Mouse (Mus musculus) megakaryocyte, embryonic 14.5 days (primary cell): ENCODE data around the gene Tead1.

Experiments used
- FLI1 ChIP-seq: IDR thresholded peaks from 2 replicates; pipeline ENCODE4 v1.6.1; 2012; ENCODE audit warnings: low read length, inconsistent platforms, mixed read lengths
- GATA1 ChIP-seq: IDR thresholded peaks from 3 replicates; pipeline ENCODE4 v1.6.1; 2012; ENCODE audit warnings: mixed read lengths, low read length, inconsistent platforms, borderline replicate concordance

DNA sequence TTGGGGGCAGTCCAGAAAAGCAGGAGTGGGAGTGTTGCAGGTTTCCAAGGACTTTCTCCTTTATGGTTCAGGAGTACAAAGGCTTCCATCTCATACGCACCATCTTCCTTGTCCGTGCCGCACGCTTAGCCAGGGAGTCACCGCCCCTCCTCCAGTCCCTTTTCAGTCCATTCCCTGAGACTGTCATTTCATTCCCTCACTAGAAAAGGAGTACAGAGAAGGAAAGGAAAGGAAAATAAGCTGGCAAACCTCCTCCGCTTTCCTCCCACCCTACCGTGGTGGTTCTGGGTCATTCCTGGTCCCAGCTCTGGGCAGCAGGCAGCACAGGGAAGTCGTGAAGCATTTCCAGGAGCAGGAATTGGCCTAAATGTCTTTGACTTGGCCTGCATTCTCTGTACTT, 52.5 kb downstream of the Tead1 start:
- TF ChIP-seq GATA1 = no peak
- no peak for TF ChIP-seq FLI1
